Mouse (Mus musculus) CD4-positive, CD25-positive, alpha-beta regulatory T cell, adult 2 months (primary cell): ENCODE measurements around the gene Rad17.

Experiments
- DNase-seq: peaks from one replicate; pipeline ENCODE4 v3.0.0-alpha.2; 2012; ENCODE audit warnings: low read depth, low spot score

Gene Rad17

DNA sequence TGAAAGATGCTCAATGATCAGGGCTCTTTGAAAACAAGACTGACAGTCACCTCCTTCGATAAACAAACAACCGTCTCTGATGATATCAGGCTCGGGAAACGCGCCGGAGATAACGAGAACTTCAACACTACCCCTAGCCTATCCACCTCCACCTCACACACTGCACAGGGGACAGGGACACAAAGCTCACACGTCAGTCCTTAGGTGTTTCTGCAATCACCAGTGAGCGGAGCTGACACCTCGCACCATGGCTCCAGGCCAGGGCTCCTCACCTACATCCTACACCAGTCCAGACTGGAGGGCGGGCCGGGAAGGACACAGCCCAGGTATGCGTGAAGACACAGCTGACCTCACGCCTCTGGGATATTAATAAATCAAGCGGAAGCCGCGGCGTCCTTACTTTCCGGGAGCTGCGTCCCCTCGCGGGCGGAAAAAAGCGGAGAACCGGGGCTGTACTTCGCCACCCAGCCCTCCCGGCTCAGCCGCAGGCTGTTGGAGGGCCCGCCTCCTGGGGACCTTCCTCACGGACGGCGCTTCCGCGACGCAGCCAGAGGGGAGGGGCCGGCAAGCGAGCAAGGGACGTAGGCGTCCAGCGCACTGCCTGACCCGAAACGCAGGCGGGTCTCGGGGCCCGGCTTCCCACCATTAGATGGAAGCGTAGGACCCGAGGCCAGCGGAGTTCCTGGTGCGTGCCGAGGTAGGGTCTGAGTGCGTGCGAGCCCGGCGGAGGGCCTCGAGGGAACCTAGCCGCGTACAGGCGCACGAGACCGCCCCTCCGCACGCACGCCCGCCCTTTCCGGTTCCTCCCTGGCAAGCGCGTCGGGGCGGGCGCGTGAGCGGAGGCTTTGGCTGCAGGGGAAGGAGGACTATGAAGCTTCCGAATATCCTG is at the start of gene Rad17, which contains the start of gene Ak6:
Rad17 (minus strand) TSS at position 502 of the 889 bp plus-strand sequence.
Ak6 (plus strand) TSS at position 430 of the 889 bp plus-strand sequence.
- DNase-seq: peak; percentile 97

DNA sequence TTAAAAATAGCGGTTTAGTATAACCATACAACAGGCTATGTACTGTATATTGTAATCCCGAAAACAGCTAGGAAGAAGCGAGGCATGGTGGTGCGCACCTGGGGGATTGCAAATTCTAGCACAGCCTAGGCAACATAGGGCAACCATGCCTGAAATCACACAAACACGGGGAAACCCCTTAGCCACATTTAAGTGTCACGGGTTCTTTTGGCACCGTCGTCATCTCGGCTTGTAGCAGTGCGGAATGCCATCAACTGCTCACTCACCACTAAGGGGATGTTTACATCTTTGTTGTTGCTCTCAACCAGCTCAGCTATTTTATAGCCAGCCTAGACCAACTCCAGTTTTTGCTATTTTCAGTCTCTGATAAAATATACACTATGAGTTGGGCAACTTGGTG is 48.0 kb upstream of the Rad17 start:
- DNase-seq: no peak

DNA sequence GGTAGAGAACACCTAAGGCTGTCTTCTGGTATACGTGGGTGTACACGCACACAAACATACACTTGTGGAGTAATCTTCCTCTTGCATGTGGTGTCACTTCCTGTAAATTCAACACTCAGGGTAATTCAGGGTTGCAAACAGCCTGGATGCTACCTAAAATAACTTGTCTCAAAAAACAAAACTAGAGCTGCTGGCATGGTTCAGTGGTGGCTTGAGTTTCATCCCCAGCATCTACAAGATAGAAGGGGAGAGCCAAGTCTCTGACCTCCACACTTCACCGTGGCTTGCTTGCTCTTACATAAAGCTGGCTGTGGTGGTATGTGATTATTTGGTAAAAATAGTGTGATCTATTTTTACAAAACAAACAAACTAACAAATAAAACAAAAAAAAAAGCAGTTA is 46.7 kb upstream of the Rad17 start:
- DNase-seq: no peak

DNA sequence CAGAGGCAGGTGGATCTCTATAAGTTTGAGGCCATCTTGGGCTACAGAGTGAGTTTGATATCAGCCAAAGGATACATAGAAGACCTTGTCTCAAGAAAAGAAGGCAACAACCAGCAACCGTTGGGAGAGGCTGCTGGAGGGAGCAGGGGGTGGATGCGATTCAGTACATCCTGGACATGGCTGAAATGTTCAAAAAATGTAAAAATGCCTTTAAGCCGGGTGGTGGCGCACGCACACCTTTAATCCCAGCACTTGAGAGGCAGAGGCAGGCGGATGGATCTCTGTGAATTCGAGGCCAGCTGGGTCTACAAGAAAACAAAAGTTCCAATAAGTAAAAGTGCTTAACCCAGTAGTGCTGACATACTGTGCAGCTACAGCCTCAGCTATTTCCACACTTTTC is 36.7 kb upstream of the Rad17 start:
- no peak for DNase-seq

DNA sequence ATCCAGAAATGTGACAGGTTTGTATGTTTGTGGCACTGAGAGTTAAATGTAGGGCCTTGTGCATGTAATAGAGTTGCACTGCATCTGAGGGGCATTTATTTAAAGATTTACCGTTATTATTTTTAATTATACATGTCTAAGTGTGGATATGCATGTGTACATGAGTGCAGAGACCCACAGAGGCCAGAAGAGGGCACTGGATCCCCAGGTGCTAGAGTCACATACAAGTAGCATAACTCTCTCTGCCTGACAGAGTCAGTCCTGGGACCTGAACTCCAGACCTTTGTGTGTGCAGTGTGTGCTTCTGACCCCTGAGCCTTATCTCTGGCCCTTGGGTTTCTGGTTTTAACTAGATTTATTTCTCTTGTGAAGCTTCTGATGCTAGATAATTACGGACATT is 33.5 kb upstream of the Rad17 start:
- DNase-seq: peak; percentile 52

DNA sequence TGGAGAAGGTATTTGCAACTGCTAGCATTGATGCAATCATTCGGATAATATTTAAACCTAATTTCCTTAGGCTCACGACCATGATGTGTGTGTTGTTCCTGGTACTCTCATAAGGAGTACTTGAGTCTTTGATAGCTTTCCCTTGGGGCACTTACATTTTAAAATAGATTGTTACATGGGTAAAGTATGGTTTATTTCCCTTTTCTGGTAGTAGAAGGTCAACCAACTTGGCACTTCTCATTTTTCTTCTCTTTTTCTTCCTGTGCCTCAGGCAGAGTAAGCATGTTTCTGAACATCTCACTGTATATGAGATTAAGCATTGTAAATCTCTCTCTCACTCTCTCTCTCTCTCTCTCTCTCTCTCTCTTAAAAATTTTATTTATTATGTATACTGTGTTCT is 32.0 kb upstream of the Rad17 start:
- DNase-seq: no peak

DNA sequence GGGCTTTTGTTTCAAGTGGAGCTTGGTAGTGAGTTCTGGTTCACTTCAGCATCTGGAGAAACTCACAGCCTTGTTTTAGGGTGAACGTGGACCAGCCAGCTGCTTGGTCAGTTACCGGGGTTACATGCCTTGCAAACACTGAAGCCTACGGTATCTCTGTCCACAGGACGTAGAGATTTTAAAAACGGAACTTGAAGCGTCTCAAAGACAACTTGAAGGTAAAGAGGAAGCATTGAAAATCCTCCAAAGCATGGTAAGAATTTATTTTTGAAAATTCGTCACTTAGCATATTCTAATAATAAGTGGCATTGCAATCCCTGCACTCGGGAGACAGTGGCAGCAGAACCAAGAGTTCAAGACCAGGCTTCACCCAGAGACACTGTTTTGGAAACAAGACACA is 30.8 kb upstream of the Rad17 start:
- DNase-seq: no peak

DNA sequence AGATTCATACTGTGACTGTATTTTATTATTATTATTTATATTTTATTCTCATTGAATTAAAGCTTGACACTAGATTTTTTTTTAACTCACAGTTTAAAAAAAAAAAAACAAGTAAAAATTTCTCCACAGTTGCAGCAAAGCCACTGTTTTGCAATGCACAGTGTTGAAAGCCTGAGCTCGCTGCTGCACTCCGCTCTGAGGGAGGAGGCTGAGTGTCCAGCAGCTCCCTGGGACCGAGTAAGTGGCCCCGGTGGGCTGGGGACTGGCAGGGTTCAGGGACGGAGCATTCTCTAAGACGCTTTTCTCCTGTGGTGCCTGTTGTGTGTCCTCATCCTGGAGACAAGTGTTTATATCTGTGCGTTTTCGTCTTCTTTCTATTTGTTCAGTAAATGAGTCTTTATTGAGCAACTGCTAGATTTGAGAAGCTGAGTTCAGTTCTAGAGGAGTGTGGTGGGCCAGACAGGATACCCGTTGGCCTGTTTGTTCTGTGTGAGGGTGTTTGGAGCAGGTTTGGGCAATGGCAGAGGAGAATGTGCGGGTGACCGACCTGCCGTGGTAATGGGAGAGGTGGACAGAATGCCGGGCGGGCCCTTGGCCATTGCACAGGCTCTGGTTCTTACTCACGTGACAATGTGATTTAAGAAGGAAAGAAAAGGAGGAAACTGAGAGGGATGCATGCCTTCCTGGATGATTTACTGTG is 25.2 kb upstream of the Rad17 start:
- no peak for DNase-seq

DNA sequence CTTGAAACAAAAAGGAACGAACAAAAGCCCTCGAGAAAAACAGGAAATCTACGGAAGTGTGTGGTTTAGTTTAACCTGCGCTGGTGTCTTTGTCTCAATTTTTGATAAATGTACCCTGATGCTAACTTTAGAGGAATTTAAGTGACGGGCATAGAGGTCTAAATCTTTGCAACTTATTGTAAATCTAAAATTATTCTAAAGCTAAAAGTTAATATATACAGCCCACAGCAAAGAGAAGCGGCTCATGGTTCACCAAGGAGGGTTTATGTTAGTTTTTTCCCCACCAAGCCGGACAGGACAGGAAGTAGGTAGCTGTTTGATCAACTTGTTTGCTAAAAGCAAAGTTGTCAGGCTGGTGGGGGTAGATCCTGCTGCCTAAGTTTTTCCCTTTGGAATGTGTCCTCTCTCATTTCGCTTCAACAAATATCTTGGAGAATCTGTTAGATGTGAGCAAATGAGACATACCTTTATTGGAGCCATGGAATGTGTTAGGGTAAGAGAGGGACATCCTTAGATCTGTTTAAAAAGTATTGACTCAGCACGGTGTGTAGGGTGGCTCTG is 19.4 kb upstream of the Rad17 start:
- DNase-seq: peak; percentile 36

DNA sequence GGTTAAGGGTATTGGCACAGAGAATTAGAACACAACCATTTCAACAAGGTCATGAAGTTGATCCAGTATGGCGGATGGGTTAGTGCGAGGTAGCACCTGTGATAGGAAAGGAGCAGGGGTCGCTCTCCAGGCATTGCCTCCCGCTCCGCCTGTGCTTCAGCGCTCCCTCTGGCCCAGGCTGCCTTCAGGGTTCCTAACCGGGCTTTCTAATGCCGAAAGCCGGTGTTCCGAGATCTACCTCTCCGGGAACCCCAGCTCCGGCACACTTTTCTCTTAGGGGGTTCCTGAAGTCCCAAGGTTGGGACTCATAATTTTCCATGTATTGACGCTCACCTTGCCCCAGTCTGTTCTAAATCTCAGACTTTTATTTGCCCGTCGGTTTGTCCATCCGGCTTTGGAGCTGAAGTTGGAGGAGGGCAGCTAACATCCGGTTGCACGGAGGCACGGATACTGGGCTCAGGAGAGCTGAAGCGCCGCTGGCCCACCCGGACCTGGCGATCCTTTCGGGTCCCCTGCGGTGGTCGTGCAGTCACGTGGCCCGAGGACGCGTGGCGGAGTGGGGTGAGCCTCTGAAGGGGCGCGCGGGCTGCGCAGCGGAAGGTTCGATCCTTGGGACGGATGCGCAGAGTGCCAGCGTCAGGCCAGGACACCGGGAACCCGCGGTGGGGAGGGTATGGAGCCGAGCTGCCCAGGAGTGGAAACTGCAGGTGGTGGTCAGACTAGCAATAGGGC is 18.6 kb upstream of the Rad17 start, which contains the start of gene Ccdc125:
Ccdc125 (plus strand) TSS at position 427 of the 732 bp plus-strand sequence.
- DNase-seq: peak; percentile 62

DNA sequence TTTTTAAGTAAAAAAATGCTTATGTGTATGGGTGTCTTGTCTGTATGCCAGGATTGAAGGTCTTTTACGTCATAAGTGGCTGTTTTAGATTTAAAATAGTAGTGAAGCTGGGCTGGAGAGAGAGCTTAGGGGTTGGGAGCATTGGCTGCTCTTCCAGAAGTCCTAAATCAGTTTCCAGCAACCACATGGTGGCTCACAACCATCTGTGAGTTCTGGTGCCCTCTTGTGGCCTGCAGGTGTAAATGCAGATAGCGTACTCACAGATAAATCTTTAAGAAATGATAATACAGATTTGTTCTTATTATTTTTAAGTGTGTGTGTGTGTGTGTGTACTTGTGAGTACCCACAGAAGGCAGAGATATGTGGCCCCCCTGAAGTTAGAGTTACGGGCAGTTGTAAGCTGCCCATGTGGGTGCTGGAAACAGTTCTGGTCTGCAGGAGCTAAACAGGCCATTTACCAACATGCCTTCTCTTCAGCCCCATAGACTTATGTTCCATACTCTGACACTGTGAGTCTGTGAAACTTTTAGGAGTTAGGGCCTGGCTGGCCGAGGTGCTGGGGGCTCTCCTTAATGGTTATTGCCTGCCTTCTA is 9.1 kb upstream of the Rad17 start:
- peak; percentile 88 for DNase-seq

DNA sequence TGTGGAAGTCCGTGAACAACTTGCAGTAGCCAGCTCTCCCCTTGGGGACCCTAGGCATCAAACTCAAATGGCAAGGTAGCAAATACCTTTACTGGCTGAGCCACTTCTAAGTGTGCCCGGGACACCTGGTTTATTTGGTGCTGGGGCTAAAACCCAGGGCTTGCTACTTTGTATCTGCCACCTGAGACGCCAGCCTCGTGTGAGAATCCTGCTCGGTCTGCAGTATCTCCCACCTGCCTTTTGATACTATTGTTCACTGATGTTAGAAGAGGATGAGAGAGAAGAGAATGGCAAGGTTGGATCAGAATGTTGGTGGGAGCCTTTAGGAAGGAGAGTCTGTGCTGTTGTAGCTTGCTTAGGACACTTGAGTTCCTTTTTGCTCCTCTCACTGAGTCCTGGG is 7.2 kb upstream of the Rad17 start:
- no peak for DNase-seq

DNA sequence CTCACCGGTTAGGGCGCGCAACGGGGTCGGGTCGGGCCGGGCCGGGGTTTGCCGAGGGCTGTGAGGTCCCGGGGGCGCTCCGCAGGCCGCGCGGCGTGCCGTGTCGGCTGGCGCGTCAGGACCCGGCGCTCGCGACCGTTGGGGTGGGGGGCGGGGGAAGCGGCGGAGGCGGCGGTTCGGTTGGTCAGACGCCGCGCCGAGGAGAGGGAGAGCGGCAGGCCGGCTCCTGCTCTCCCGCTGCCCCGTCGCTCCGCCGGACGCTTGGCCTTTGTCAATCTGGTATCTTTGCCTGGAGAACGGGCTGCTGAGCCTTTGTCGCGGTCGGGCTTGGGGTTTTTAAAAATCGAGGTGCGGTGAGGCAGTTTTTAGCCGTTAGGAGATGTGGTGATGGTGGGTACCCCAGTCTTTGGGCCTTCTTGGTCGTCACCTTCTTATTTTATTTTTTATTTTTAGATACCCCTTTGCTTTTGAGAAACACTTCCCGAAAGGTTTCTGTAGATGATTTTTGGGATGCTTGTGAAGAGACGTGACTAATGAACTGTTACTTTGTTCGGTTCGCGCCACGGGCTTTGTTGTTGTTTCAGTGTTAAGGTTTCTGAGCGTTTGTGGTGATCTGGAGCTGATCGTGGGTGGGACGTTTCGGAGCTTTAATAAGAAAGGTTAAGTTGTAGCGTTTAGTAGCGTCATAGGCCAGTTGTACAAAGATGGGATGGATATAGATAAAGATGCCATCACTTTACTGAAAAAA is 762 bp upstream of the Rad17 start, which contains the start of gene Taf9:
Taf9 (plus strand) TSS at position 141 of the 748 bp plus-strand sequence.
- DNase-seq: peak; percentile 23

DNA sequence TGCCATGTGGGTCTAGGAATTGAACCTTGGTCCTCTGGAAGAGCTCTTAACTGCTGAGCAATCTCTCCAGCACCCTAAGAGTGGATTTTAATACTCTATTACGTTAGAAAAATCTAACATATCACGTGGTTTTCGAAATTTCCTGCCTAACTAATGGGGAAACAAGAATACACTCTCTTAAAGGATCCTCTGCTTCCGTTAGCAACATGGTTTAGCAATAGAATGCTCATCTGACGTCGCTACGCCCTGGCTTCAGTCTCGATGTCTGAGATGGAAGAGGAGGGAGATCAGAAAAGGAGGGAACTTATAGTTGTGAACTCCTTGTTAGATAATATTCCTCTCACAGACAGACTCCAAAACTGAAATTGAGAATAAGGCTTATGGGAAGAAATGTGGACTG is 2.6 kb downstream of the Rad17 start:
- DNase-seq: no peak

DNA sequence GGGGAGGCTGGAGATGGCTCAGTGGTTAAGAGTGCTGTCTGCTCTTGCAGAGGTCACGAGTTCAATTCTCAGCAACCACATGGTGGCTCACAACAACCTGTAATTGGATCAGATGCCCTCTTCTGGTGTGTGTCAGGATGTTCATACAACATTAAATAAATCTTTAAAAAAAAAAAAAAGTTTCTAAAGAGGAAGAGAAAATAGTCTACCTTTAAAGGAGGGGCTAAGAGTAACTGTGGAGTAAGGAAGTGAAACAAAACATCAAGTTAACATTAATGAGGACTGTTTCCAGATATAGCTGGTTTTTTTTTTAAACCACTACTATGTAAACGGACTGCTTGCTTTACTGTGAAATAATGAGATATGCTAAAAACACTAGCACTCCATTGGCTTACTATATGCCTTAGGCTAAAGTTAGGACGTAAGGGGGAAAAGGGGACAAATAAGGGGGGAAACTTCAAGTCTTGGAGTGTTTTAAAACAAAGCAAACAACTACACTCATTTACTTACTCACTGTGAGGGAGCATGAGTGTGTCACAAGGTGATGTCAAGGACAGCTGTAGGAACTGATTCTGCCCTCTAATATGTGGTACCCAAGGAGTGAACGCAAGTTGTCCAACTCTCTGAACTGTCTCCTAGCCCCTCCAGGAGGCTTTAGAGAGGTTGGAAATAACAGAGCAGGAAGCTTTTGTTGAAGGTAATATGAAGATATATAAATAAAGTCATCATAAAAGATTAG is 8.2 kb downstream of the Rad17 start:
- no peak for DNase-seq

DNA sequence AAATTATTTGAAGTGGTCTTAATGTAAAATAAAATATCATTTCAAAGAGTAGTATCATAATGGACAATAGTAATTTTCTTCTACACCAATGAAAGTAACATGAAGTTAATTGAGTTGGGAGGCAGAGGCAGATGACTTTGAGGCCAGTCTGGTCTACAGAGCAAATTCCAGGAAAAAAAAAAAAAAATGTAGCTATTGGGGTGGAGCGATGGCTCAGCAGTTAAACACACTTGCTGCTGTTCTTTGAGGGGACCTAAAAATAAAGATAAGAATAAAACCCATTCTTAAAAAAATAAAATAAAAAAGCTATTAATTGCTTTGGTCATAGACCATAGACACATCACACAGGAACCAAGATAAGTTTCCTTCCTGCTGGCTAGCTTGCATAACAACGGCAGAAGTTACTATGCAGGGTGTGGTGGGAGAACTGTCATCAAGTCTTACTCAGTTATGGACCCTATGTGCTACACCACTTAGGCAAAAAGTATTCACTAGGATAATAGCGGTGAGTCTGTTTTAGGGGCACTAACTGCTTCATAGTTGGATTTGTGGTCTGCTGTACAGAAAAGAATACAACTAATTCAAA is 16.7 kb downstream of the Rad17 start:
- no peak for DNase-seq

DNA sequence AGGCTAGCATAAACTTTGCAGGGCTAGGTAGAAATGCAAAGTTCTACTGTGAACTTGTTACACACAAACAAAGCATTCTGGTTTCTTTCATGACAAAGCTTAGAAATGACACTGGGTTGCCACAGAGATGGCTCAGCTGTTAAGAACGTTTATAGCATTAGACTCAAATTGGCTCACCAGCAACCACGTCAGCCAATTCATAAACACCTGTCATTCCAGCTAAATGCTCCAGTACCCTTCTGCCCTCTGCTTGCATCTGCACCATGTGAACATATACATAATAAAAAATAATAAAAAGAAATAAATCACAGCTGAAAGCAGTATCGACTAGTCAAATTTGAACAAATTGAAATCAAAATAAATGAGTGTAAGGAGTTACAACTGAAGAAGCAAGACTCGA is 28.6 kb downstream of the Rad17 start:
- DNase-seq: no peak

DNA sequence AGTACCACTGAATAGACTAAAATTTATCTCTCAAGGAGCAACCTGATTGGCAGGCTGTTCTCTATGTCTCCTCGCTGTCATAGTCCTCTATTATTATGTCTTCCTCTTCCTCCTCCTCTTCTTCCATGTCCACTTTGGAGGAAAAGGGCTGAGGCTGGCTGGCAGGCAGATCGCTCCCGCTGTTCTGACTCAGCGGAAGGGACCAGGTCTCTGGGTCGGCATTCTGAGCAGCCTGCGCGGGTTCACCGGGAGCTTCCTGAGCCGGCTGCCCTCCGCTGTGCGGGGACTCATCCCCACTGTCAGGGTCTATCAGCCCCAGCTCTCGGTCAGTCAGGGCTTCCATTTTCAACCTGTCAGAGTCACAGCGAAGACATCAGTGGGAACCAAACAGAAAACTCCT is 33.3 kb downstream of the Rad17 start:
- DNase-seq: no peak
